Mouse (Mus musculus) CH12.LX (cell line): ENCODE measurements at regions not wholly inside any gene's neighbourhood (a gene's known extent, or its start where the extent isn't known, plus 50 kb on each side); places are given as distances from the start of the nearest gene placed in this dataset.

Experiments
- DNase-seq: peaks from one replicate; pipeline ENCODE4 v3.0.0-alpha.2; 2013; ENCODE audit errors: extremely low read depth
- H3K27ac ChIP-seq: 2 replicates; pipeline ENCODE4 v1.5.1; 2012; ENCODE audit warnings: low read depth, mild to moderate bottlenecking, control low read depth, moderate library complexity; ENCODE audit not compliant: insufficient read depth
- H3K27me3 ChIP-seq: replicated peaks from 2 replicates; pipeline ENCODE3; 2012; ENCODE audit warnings: inconsistent platforms
- H3K36me3 ChIP-seq, 2 experiments: replicated peaks in 1 of 2; 2 replicates each; pipeline versions ENCODE3 to v1.6.1; 2012; ENCODE audit warnings: inconsistent platforms in 1 of 2, low read length in 1 of 2, mild to moderate bottlenecking in 1 of 2, mixed read lengths in 1 of 2, moderate library complexity in 1 of 2; ENCODE audit not compliant: control insufficient read depth in 1 of 2, insufficient read depth in 1 of 2
- H3K4me1 ChIP-seq, 2 experiments: 2 replicates each; pipeline ENCODE4 v1.6.1; 2012; ENCODE audit warnings: inconsistent platforms in 1 of 2, moderate library complexity in 1 of 2; ENCODE audit not compliant: insufficient read depth in 2 of 2, control insufficient read depth in 1 of 2
- H3K4me2 ChIP-seq: 2 replicates; pipeline ENCODE4 v1.6.1; 2012; ENCODE audit warnings: low read depth, mild to moderate bottlenecking, control low read depth; ENCODE audit not compliant: poor library complexity, insufficient read depth, severe bottlenecking
- H3K4me3 ChIP-seq, 3 experiments: fragments of 150-350 bp in 1 of 3; sonication (generic) in 1 of 3; replicated peaks in 1 of 3; 2 replicates each; pipeline versions ENCODE3 to v1.5.1; 2011 to 2012; ENCODE audit warnings: low read depth in 2 of 3, low read length in 2 of 3, mild to moderate bottlenecking in 2 of 3, moderate library complexity in 2 of 3, control low read depth in 1 of 3, improper control_type of control experiment in 1 of 3, inconsistent platforms in 1 of 3, mixed read lengths in 1 of 3; ENCODE audit not compliant: poor library complexity in 1 of 3
- H3K79me2 ChIP-seq: replicated peaks from 2 replicates; pipeline ENCODE4 v1.6.1; 2012; ENCODE audit warnings: mild to moderate bottlenecking, moderate library complexity; ENCODE audit not compliant: control insufficient read depth, poor library complexity, insufficient read depth, severe bottlenecking; ENCODE audit errors: extremely low read depth
- H3K9ac ChIP-seq: 2 replicates; pipeline ENCODE4 v1.6.1; 2012; ENCODE audit warnings: low read depth, mild to moderate bottlenecking, control low read depth, moderate library complexity; ENCODE audit not compliant: insufficient read depth
- H3K9me3 ChIP-seq: replicated peaks from 2 replicates; pipeline ENCODE3; 2012; ENCODE audit warnings: low read length, inconsistent platforms, mixed read lengths
- CHD1 ChIP-seq: IDR thresholded peaks from 2 replicates; pipeline ENCODE4 v1.6.1; 2012; ENCODE audit warnings: low read depth, low read length, improper control_type of control experiment, inconsistent platforms
- CHD2 ChIP-seq: IDR thresholded peaks from 2 replicates; pipeline ENCODE4 v1.6.1; 2011; ENCODE audit warnings: low read length, improper control_type of control experiment
- CTCF ChIP-seq, 2 experiments: IDR thresholded peaks in 1 of 2; conservative IDR thresholded peaks in 1 of 2; 2 replicates each; pipeline ENCODE4 v1.5.1; 2011 to 2012; ENCODE audit warnings: low read depth in 2 of 2, low read length in 2 of 2, improper control_type of control experiment in 1 of 2, inconsistent platforms in 1 of 2, mild to moderate bottlenecking in 1 of 2, moderate library complexity in 1 of 2
- ELF1 ChIP-seq: IDR thresholded peaks from 2 replicates; pipeline ENCODE4 v1.6.1; 2014; ENCODE audit warnings: low read depth, mild to moderate bottlenecking, inconsistent platforms, low read length, improper control_type of control experiment
- ETS1 ChIP-seq: conservative IDR thresholded peaks from 2 replicates; pipeline ENCODE4 v1.6.1; 2012; ENCODE audit warnings: low read depth, mild to moderate bottlenecking, inconsistent platforms, low read length, improper control_type of control experiment, moderate library complexity
- HCFC1 ChIP-seq: IDR thresholded peaks from 2 replicates; pipeline ENCODE4 v1.6.1; 2012; ENCODE audit warnings: low read depth, mild to moderate bottlenecking, inconsistent platforms, low read length, improper control_type of control experiment
- KAT2A ChIP-seq: IDR thresholded peaks from 2 replicates; pipeline ENCODE4 v1.6.1; 2012; ENCODE audit warnings: low read length, improper control_type of control experiment, inconsistent platforms; ENCODE audit not compliant: insufficient replicate concordance
- MAFK ChIP-seq: IDR thresholded peaks from 2 replicates; pipeline ENCODE4 v1.6.1; 2011; ENCODE audit warnings: low read length, improper control_type of control experiment; ENCODE audit not compliant: insufficient replicate concordance
- MAX ChIP-seq: IDR thresholded peaks from 2 replicates; pipeline ENCODE4 v1.6.1; 2011; ENCODE audit warnings: low read length, improper control_type of control experiment
- MEF2A ChIP-seq: IDR thresholded peaks from 2 replicates; pipeline ENCODE4 v1.6.1; 2014; ENCODE audit warnings: low read depth, mild to moderate bottlenecking, inconsistent platforms, low read length, improper control_type of control experiment, borderline replicate concordance
- MYC ChIP-seq: IDR thresholded peaks from 2 replicates; pipeline ENCODE4 v1.6.1; 2011; ENCODE audit warnings: low read depth, mild to moderate bottlenecking, improper control_type of control experiment, low read length
- NRF1 ChIP-seq: IDR thresholded peaks from 2 replicates; pipeline ENCODE4 v1.6.1; 2014; ENCODE audit warnings: low read depth, mild to moderate bottlenecking, inconsistent platforms, low read length, improper control_type of control experiment, moderate library complexity
- POLR2AphosphoS2 ChIP-seq: IDR thresholded peaks from 2 replicates; pipeline ENCODE4 v1.6.1; 2011; ENCODE audit warnings: low read depth, low read length, improper control_type of control experiment
- RCOR1 ChIP-seq: conservative IDR thresholded peaks from 2 replicates; pipeline ENCODE4 v1.6.1; 2012; ENCODE audit warnings: low read depth, mild to moderate bottlenecking, inconsistent platforms, low read length, improper control_type of control experiment
- TBP ChIP-seq: conservative IDR thresholded peaks from 2 replicates; pipeline ENCODE4 v1.6.1; 2011; ENCODE audit warnings: low read depth, low read length, improper control_type of control experiment
- TCF12 ChIP-seq: IDR thresholded peaks from 2 replicates; pipeline ENCODE4 v1.6.1; 2014; ENCODE audit warnings: low read depth, mild to moderate bottlenecking, inconsistent platforms, low read length, improper control_type of control experiment
- UBTF ChIP-seq: IDR thresholded peaks from 2 replicates; pipeline ENCODE4 v1.6.1; 2012; ENCODE audit warnings: low read depth, mild to moderate bottlenecking, inconsistent platforms, low read length, improper control_type of control experiment, moderate library complexity
- USF1 ChIP-seq: IDR thresholded peaks from 2 replicates; pipeline ENCODE4 v1.6.1; 2014; ENCODE audit warnings: low read depth, mild to moderate bottlenecking, inconsistent platforms, low read length, improper control_type of control experiment
- USF2 ChIP-seq: conservative IDR thresholded peaks from 2 replicates; pipeline ENCODE4 v1.6.1; 2011; ENCODE audit warnings: low read depth, low read length, improper control_type of control experiment
- ZC3H11A ChIP-seq: IDR thresholded peaks from 2 replicates; pipeline ENCODE4 v1.6.1; 2012; ENCODE audit warnings: low read depth, mild to moderate bottlenecking, inconsistent platforms, low read length, improper control_type of control experiment
- dilution Hi-C: fragments of 300-500 bp; cut with MboI; formaldehyde crosslinking; loops from 2 replicates; pipeline ENCODE4 v1.14.3; 2020; ENCODE audit warnings: low sequenced_read_pairs; ENCODE audit not compliant: extremely low pct_unique_long_range_greater_than_20kb, extremely low pct_ligation_motif_present
- in situ Hi-C: fragments of 300-500 bp; cut with MboI; formaldehyde crosslinking; loops from 3 replicates; pipeline ENCODE4 v1.14.3; 2019; ENCODE audit warnings: low sequenced_read_pairs, low pct_ligation_motif_present, low pct_unique_long_range_greater_than_20kb, mixed read lengths

DNA sequence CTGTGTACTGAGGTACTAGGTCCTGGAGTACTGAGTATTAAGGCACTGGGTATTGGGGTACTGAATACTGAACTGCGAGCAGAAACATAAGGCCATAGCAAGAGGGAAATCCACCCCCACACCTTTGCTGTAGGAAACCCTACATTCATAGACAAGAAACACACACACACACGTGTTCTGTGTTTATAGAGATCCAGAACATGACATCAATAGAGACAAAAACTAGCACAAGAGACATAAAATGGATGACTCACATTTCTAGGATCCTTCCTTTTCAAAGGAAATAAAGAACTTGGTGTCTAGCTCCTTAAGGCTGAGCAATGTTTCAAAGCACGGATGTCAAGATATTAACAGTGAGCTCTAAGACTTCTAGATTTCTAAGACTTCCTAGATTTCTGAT lies 49.9 kb upstream of the Nepro start:
- dilution Hi-C loops (no loop called here), in situ Hi-C loops (no loop called here)
- Histone ChIP-seq H3K36me3 (no peaks in the 10 kb centered on the region), H3K9me3 (no peaks in the 10 kb centered on the region), H3K27ac (no peak overlapping the region), H3K9ac (no peak overlapping the region), H3K27me3 (no peaks in the 10 kb centered on the region), H3K4me1 (no peaks in the 10 kb centered on the region), H3K79me2 (no peaks in the 10 kb centered on the region), H3K4me2 (no peak overlapping the region), H3K4me3 (no peak overlapping the region)
- no peak for DNase-seq
- TF ChIP-seq ELF1 = no peak
- TF ChIP-seq USF1 = no peak
- no peak for TF ChIP-seq CTCF (conservative IDR thresholded peaks at IDR 0.05 in 1 of 2, IDR thresholded peaks at IDR 0.05 in 1 of 2; ENCODE audit: low read depth in 2 of 2, low read length in 2 of 2)
- TF ChIP-seq KAT2A = no peak
- TF ChIP-seq CHD2 = no peak
- no peak for TF ChIP-seq MAX
- no peak for TF ChIP-seq RCOR1
- no peak for TF ChIP-seq ZC3H11A
- no peak for TF ChIP-seq MAFK
- no peak for TF ChIP-seq USF2
- no peak for TF ChIP-seq POLR2AphosphoS2
- TF ChIP-seq NRF1 = no peak

DNA sequence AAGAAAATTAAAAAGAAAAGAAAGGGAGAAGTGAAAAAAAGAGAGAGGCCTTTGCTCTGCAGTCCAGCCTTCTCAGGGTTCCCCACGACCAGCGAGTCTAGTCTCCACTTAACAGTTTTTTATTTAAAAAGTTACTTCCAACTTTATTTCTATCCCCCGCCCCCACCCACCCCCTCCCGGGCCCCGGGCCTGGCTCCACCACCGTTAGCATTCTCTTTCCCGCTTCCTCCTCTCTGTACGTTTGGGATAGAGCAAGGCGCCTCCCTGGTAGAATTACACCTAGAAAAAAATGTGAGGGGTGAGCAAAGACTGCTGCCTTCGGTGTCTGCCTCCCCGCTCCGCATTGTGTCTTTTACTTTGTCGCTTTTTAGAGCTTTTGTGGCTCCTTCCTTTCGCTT lies 51.7 kb upstream of the Nepro start:
- dilution Hi-C loops = no loop called here

More for the DNA sequence above, 51.7 kb upstream of the Nepro start:
- Histone ChIP-seq H3K4me1 (no peaks in the 10 kb centered on the region), H3K9me3 (no peaks in the 10 kb centered on the region), H3K9ac (no peak overlapping the region), H3K27ac (no peak overlapping the region), H3K36me3 (no peaks in the 10 kb centered on the region), H3K79me2 (no peaks in the 10 kb centered on the region), H3K4me2 (peak overlapping the region; percentile 83), H3K4me3 (no peak overlapping the region), H3K27me3 (no peaks in the 10 kb centered on the region)
- in situ Hi-C loops = no loop called here
- no peak for DNase-seq
- TF ChIP-seq TCF12 = no peak
- no peak for TF ChIP-seq TBP
- no peak for TF ChIP-seq MAX
- TF ChIP-seq MEF2A = no peak
- TF ChIP-seq MYC = no peak
- TF ChIP-seq NRF1 = no peak
- no peak for TF ChIP-seq HCFC1
- TF ChIP-seq UBTF = no peak
- TF ChIP-seq MAFK = no peak
- TF ChIP-seq CHD1 = no peak
- TF ChIP-seq ETS1 = no peak
